Mouse (Mus musculus): ENCODE measurements around the gene Plcg1.

Gene Plcg1

GRCm38 (mm10) chr2:160735706-160736310 is 4.7 kb downstream of the Plcg1 start:
- no peak for DNase-seq (ENCODE audit: low spot score)

- no peak for DNase-seq (ENCODE audit: low spot score)
Observed at GRCm38 (mm10) chr2:160736466-160736865, 5.4 kb downstream of the Plcg1 start.

- DNase-seq (ENCODE audit: low spot score), result peak; percentile 75
Observed at GRCm38 (mm10) chr2:160738354-160738753, 7.3 kb downstream of the Plcg1 start.

- no peak for DNase-seq (ENCODE audit: low spot score)
Observed at GRCm38 (mm10) chr2:160739647-160740356, 8.7 kb downstream of the Plcg1 start.

- no peak for DNase-seq (ENCODE audit: low spot score)
Observed at GRCm38 (mm10) chr2:160740521-160741156, 9.5 kb downstream of the Plcg1 start.

GRCm38 (mm10) chr2:160741580-160741979 is 10.5 kb downstream of the Plcg1 start:
- DNase-seq (ENCODE audit: low spot score), result peak; percentile 59

- DNase-seq (ENCODE audit: low spot score), result no peak
Observed at GRCm38 (mm10) chr2:160742161-160742609, 11.1 kb downstream of the Plcg1 start.

- DNase-seq (ENCODE audit: low spot score), result peak; percentile 78
Observed at GRCm38 (mm10) chr2:160744040-160744822, 13.1 kb downstream of the Plcg1 start.

- no peak for DNase-seq (ENCODE audit: low spot score)
Observed at GRCm38 (mm10) chr2:160744823-160745210, 13.7 kb downstream of the Plcg1 start.

- no peak for DNase-seq (ENCODE audit: low spot score)
Observed at GRCm38 (mm10) chr2:160745497-160745896, 14.4 kb downstream of the Plcg1 start.

- no peak for DNase-seq (ENCODE audit: low spot score)
Observed at GRCm38 (mm10) chr2:160746637-160747036, 15.5 kb downstream of the Plcg1 start.

GRCm38 (mm10) chr2:160747075-160747474 is 16.0 kb downstream of the Plcg1 start:
- no peak for DNase-seq (ENCODE audit: low spot score)

- no peak for DNase-seq (ENCODE audit: low spot score)
Observed at GRCm38 (mm10) chr2:160756583-160757203, 25.6 kb downstream of the Plcg1 start.

GRCm38 (mm10) chr2:160760433-160761184 is 29.5 kb downstream of the Plcg1 start:
- DNase-seq (ENCODE audit: low spot score), result no peak

GRCm38 (mm10) chr2:160763816-160764215 is 32.7 kb downstream of the Plcg1 start:
- no peak for DNase-seq (ENCODE audit: low spot score)

- DNase-seq (ENCODE audit: low spot score), result no peak
Observed at GRCm38 (mm10) chr2:160764386-160764785, 33.3 kb downstream of the Plcg1 start.

GRCm38 (mm10) chr2:160765096-160765495 is 34.0 kb downstream of the Plcg1 start:
- DNase-seq (ENCODE audit: low spot score), result no peak

- peak; percentile 85 for DNase-seq (ENCODE audit: low spot score)
Observed at GRCm38 (mm10) chr2:160766371-160766771, 35.3 kb downstream of the Plcg1 start.

GRCm38 (mm10) chr2:160767201-160767600 is 36.1 kb downstream of the Plcg1 start:
- no peak for DNase-seq (ENCODE audit: low spot score)

- DNase-seq (ENCODE audit: low spot score), result no peak
Observed at GRCm38 (mm10) chr2:160768097-160768695, 37.1 kb downstream of the Plcg1 start.

GRCm38 (mm10) chr2:160768997-160769396 is 37.9 kb downstream of the Plcg1 start:
- DNase-seq (ENCODE audit: low spot score), result no peak

Data from lung, postnatal 25 days (tissue).